Mouse (Mus musculus): Measurements from ENCODE around the gene Scn2b.

Scn2b gene

GRCm38 (mm10) chr9:45136442-45137169 lies 19.0 kb downstream of the Scn2b start:
- TF ChIP-seq GATA4 (IDR thresholded peaks at IDR 0.05; ENCODE audit: insufficient replicate concordance, low read length) = no peak

- TF ChIP-seq GATA4 (IDR thresholded peaks at IDR 0.05; ENCODE audit: insufficient replicate concordance, low read length) = no peak
These were observed 20.8 kb downstream of the Scn2b start, which contains the start of gene Scn4b for GRCm38 (mm10) chr9:45138191-45139032. Scn4b (plus strand) TSS chr9:45138395.

GRCm38 (mm10) chr9:45139082-45139481 lies 21.5 kb downstream of the Scn2b start:
- TF ChIP-seq GATA4 (IDR thresholded peaks at IDR 0.05; ENCODE audit: insufficient replicate concordance, low read length) = no peak

GRCm38 (mm10) chr9:45140945-45141344 lies 23.4 kb downstream of the Scn2b start:
- no peak for TF ChIP-seq GATA4 (IDR thresholded peaks at IDR 0.05; ENCODE audit: insufficient replicate concordance, low read length)

GRCm38 (mm10) chr9:45142686-45143085 lies 25.1 kb downstream of the Scn2b start:
- no peak for TF ChIP-seq GATA4 (IDR thresholded peaks at IDR 0.05; ENCODE audit: insufficient replicate concordance, low read length)

- no peak for TF ChIP-seq GATA4 (IDR thresholded peaks at IDR 0.05; ENCODE audit: insufficient replicate concordance, low read length)
These were observed 28.1 kb downstream of the Scn2b start for GRCm38 (mm10) chr9:45145533-45146266.

GRCm38 (mm10) chr9:45146267-45146597 lies 28.6 kb downstream of the Scn2b start:
- TF ChIP-seq GATA4 (IDR thresholded peaks at IDR 0.05; ENCODE audit: insufficient replicate concordance, low read length) = no peak

GRCm38 (mm10) chr9:45150933-45151332 lies 33.4 kb downstream of the Scn2b start:
- TF ChIP-seq GATA4 (IDR thresholded peaks at IDR 0.05; ENCODE audit: insufficient replicate concordance, low read length) = no peak

- no peak for TF ChIP-seq GATA4 (IDR thresholded peaks at IDR 0.05; ENCODE audit: insufficient replicate concordance, low read length)
These were observed 35.8 kb downstream of the Scn2b start for GRCm38 (mm10) chr9:45153361-45153760.

- TF ChIP-seq GATA4 (IDR thresholded peaks at IDR 0.05; ENCODE audit: insufficient replicate concordance, low read length) = no peak
These were observed 50.3 kb downstream of the Scn2b start for GRCm38 (mm10) chr9:45167903-45168302.

GRCm38 (mm10) chr9:45170150-45170549 lies 52.6 kb downstream of the Scn2b start:
- no peak for TF ChIP-seq GATA4 (IDR thresholded peaks at IDR 0.05; ENCODE audit: insufficient replicate concordance, low read length)

GRCm38 (mm10) chr9:45171073-45171610 lies 53.6 kb downstream of the Scn2b start:
- no peak for TF ChIP-seq GATA4 (IDR thresholded peaks at IDR 0.05; ENCODE audit: insufficient replicate concordance, low read length)

- TF ChIP-seq GATA4 (IDR thresholded peaks at IDR 0.05; ENCODE audit: insufficient replicate concordance, low read length) = no peak
These were observed 55.9 kb downstream of the Scn2b start for GRCm38 (mm10) chr9:45173475-45173874.

- no peak for TF ChIP-seq GATA4 (IDR thresholded peaks at IDR 0.05; ENCODE audit: insufficient replicate concordance, low read length)
These were observed 61.7 kb downstream of the Scn2b start for GRCm38 (mm10) chr9:45179282-45179681.

Measured in liver, adult (tissue).